Mouse (Mus musculus): ENCODE results near the gene Gm49387. TPM values are rescaled to one million over a fixed set of nuclear protein-coding genes. Genes with fewer than 3 reads are reported as not detected.
A peak's percentile ranks its signal among the peaks of the same experiment; 100 is the strongest.

Gm49387 gene
- polyA plus RNA-seq, 1 experiment from 2014 or later = not detected

DNA sequence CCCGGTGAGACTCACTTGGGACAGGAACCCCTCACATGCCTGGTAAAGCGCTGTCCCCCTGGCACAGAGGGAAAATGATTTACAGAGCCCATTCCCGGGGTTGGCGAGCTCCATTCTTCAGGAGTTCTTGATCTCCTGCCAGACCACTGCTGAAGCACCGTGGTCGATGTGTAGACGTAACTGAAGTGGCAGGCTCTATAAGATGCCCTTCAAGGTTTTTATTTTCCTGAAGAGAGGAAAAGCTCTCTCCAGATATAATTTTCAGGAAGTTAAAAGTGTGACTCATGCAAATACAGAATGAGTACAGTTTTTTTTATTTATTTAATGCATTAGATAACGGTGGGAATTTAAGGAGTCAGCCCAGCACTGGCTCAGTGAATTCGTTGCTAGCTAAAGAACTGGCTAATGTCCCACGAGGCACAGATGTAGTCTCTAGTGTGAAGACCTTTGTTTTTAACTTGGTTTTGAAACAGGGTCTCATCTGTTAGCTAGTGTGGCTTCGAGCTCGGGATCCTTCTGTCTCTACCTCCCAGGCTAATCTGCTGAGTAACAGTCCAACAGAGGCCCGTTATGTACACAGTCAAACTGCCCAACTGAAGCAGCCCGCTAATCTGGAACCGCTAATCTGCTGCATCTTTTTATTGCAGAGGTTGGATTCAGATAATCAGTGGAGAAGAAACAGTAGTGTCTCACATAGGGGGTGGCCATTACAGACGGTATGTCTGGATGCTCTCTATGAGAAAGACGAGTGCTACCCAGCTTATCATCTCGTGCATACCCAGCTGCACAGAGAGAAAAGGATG is 23.6 kb upstream of the Gm49387 start:
- Histone ChIP-seq H3K4me1 (ENCODE audit: control insufficient read depth, insufficient read depth, low read length) (peaks cover 46% of the 10 kb centered on the region), H3K27ac (ENCODE audit: low read depth, low read length) (peak overlapping the region; percentile 98), H3K4me3 (ENCODE audit: low read depth, low read length) (no peak overlapping the region), H3K36me3 (ENCODE audit: control insufficient read depth, insufficient read depth, low read length) (0 out of 2 replicates have a peak, but pooled peaks cover 7% of the 10 kb centered on the region), H3K27me3 (replicated peaks; ENCODE audit: control insufficient read depth, insufficient read depth, low read length) (no peaks in the 10 kb centered on the region), H3K9ac (ENCODE audit: low read length) (no peak overlapping the region), H3K9me3 (replicated peaks; ENCODE audit: control insufficient read depth, low read length) (no peaks in the 10 kb centered on the region), H3K4me2 (ENCODE audit: low read length) (no peak overlapping the region)
- ATAC-seq (no peak), DNase-seq (ENCODE audit: low spot score) (peak; percentile 63)
- WGBS = 40% methylated on average over 18 of the region's 18 CpGs

DNA sequence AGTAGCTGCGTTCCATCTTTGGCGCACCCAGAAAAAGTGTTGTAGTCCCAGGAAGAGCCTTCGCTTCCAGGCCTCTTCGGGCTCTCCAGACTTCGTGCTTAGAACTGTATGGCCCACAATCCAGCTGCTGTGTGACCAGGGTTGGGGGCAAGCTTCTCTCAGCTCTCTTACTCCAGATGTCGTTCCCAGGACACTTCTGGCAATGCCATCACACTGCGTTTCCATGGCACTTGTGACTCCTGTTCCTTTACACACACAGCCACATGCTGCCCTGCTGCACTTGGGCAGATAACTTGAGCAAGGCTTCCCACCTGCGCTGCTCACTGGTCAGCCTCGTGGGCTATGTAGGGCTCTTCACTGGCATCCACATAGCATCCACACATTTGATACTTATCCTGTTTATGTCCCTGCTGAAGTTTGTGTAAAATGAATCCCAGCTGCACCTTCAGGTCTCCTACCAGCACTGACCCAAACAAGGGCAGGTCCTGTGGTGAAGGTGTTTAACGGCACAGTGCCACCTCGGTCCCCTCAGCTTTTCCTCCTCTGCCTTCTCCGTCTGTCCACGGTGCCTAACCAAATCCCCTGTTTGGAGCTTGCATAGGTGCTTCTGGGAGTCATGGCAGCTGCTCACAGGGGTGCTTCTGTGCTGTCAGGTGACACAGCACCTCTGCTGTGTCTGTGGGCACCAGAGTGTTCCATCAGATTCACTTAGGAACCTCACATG is 22.9 kb upstream of the Gm49387 start:
- WGBS = 92% methylated on average over 13 of the region's 13 CpGs
- Histone ChIP-seq H3K27ac (ENCODE audit: low read depth, low read length) (peak overlapping the region; percentile 98), H3K9ac (ENCODE audit: low read length) (no peak overlapping the region), H3K9me3 (replicated peaks; ENCODE audit: control insufficient read depth, low read length) (no peaks in the 10 kb centered on the region), H3K4me1 (ENCODE audit: control insufficient read depth, insufficient read depth, low read length) (peaks cover 50% of the 10 kb centered on the region), H3K4me3 (ENCODE audit: low read depth, low read length) (no peak overlapping the region), H3K27me3 (replicated peaks; ENCODE audit: control insufficient read depth, insufficient read depth, low read length) (no peaks in the 10 kb centered on the region), H3K36me3 (ENCODE audit: control insufficient read depth, insufficient read depth, low read length) (0 out of 2 replicates have a peak, but pooled peaks cover 7% of the 10 kb centered on the region), H3K4me2 (ENCODE audit: low read length) (no peak overlapping the region)
- ATAC-seq (no peak), DNase-seq (ENCODE audit: low spot score) (no peak)

- WGBS = 30% methylated on average over 9 of the region's 9 CpGs
Observed at GRCm38 (mm10) chr14:31662555-31663211, 22.0 kb upstream of the Gm49387 start.

DNA sequence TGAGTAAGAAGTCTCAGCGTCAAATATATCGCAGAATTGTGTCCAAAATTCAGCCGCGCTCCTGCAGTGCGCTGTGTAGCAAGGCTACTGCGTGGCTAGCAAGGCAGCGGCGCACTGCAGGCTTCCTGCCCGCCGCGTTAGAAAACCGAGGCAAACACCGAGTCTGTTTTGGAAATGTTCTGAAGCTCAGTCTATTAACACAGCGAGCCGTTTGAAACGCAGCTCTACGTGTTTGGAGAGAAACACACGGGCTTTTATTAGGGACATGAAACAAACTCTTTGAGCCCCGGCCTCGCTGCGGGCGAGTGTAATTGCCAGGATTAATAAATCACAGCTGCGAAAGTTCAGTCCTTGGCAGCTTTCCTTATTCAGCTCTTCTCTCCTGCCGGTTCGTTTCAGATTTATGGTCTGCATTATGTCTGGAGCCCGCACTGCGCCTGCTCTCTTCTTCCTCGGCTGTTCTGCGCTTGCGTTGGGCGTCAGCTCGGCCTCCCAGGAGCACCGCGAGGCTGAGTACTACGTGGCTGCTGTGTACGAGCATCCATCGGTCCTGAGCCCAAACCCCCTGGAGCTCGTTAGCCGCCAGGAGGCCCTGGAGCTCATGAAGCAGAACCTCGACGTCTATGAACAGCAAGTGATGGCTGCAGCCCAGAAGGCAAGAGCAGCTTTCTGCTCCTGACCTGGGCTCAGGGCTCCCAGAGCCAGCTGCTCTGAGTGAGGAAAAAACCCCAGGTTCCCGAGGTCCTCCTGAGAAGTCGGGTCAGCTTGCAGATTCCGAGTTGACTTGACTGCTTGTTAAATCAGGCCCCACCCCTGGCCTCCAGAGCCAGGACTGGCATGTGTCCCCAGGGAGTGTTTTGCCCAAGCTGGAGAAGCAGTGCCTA is 21.2 kb upstream of the Gm49387 start:
- Histone ChIP-seq H3K4me3 (ENCODE audit: low read depth, low read length) (peak overlapping the region; percentile 36), H3K27me3 (replicated peaks; ENCODE audit: control insufficient read depth, insufficient read depth, low read length) (no peaks in the 10 kb centered on the region), H3K27ac (ENCODE audit: low read depth, low read length) (peak overlapping the region; percentile 98), H3K4me2 (ENCODE audit: low read length) (peak overlapping the region; percentile 70), H3K9me3 (replicated peaks; ENCODE audit: control insufficient read depth, low read length) (no peaks in the 10 kb centered on the region), H3K9ac (ENCODE audit: low read length) (peak overlapping the region; percentile 71), H3K36me3 (ENCODE audit: control insufficient read depth, insufficient read depth, low read length) (0 out of 2 replicates have a peak, but pooled peaks cover under 1% of the 10 kb centered on the region), H3K4me1 (ENCODE audit: control insufficient read depth, insufficient read depth, low read length) (peaks cover 56% of the 10 kb centered on the region)
- peak; percentile 96 for DNase-seq (ENCODE audit: low spot score)
- peak; percentile 92 for ATAC-seq
- 2% methylated on average over 44 of the region's 44 CpGs for WGBS

More at GRCm38 (mm10) chr14:31662555-31663211, 22.0 kb upstream of the Gm49387 start:
- Histone ChIP-seq H3K36me3 (ENCODE audit: control insufficient read depth, insufficient read depth, low read length) (0 out of 2 replicates have a peak, but pooled peaks cover 7% of the 10 kb centered on the region), H3K27me3 (replicated peaks; ENCODE audit: control insufficient read depth, insufficient read depth, low read length) (no peaks in the 10 kb centered on the region), H3K4me2 (ENCODE audit: low read length) (peak overlapping the region; percentile 70), H3K9me3 (replicated peaks; ENCODE audit: control insufficient read depth, low read length) (no peaks in the 10 kb centered on the region), H3K4me1 (ENCODE audit: control insufficient read depth, insufficient read depth, low read length) (peaks cover 56% of the 10 kb centered on the region), H3K27ac (ENCODE audit: low read depth, low read length) (peak overlapping the region; percentile 98), H3K9ac (ENCODE audit: low read length) (peak overlapping the region; percentile 71), H3K4me3 (ENCODE audit: low read depth, low read length) (peak overlapping the region; percentile 36)
- DNase-seq (ENCODE audit: low spot score) = peak; percentile 57
- peak; percentile 54 for ATAC-seq

GRCm38 (mm10) chr14:31660312-31661093 is 19.8 kb upstream of the Gm49387 start:
- H3K9ac ChIP-seq (ENCODE audit: low read length) = no peak overlapping the region; the same call in 1 of the 2 replicates
- H3K27ac ChIP-seq (ENCODE audit: low read depth, low read length) = peak overlapping the region; percentile 98
- 19% methylated on average over 7 of the region's 7 CpGs for WGBS
- no peaks in the 10 kb centered on the region for H3K27me3 ChIP-seq (replicated peaks; ENCODE audit: control insufficient read depth, insufficient read depth, low read length)
- peak overlapping the region; percentile 70 for H3K4me2 ChIP-seq (ENCODE audit: low read length)
- H3K36me3 ChIP-seq (ENCODE audit: control insufficient read depth, insufficient read depth, low read length) = no peaks in the 10 kb centered on the region
- ATAC-seq (peak; percentile 14; the same call in 1 of the 2 replicates), DNase-seq (ENCODE audit: low spot score) (peak; percentile 78)
- no peak overlapping the region for H3K4me3 ChIP-seq (ENCODE audit: low read depth, low read length)
- H3K9me3 ChIP-seq (replicated peaks; ENCODE audit: control insufficient read depth, low read length) = no peaks in the 10 kb centered on the region
- peaks cover 56% of the 10 kb centered on the region for H3K4me1 ChIP-seq (ENCODE audit: control insufficient read depth, insufficient read depth, low read length)

- Histone ChIP-seq H3K9ac (ENCODE audit: low read length) (no peak overlapping the region), H3K4me2 (ENCODE audit: low read length) (no peak overlapping the region), H3K4me3 (ENCODE audit: low read depth, low read length) (no peak overlapping the region), H3K4me1 (ENCODE audit: control insufficient read depth, insufficient read depth, low read length) (peaks cover 54% of the 10 kb centered on the region), H3K36me3 (ENCODE audit: control insufficient read depth, insufficient read depth, low read length) (no peaks in the 10 kb centered on the region), H3K9me3 (replicated peaks; ENCODE audit: control insufficient read depth, low read length) (no peaks in the 10 kb centered on the region), H3K27me3 (replicated peaks; ENCODE audit: control insufficient read depth, insufficient read depth, low read length) (no peaks in the 10 kb centered on the region), H3K27ac (ENCODE audit: low read depth, low read length) (peak overlapping the region; percentile 98)
- DNase-seq (ENCODE audit: low spot score) (peak; percentile 72), ATAC-seq (no peak)
- WGBS = 21% methylated on average over 10 of the region's 10 CpGs
Observed at GRCm38 (mm10) chr14:31659501-31660181, 19.0 kb upstream of the Gm49387 start.

GRCm38 (mm10) chr14:31658126-31658680 is 17.5 kb upstream of the Gm49387 start:
- 83% methylated on average over 8 of the region's 8 CpGs for whole genome bisulfite sequencing
- DNase-seq (ENCODE audit: low spot score) = no peak
- H3K36me3 ChIP-seq (ENCODE audit: control insufficient read depth, insufficient read depth, low read length) = no peaks in the 10 kb centered on the region
- no peak overlapping the region for H3K4me2 ChIP-seq (ENCODE audit: low read length)
- H3K27ac ChIP-seq (ENCODE audit: low read depth, low read length) = no peak overlapping the region
- H3K4me1 ChIP-seq (ENCODE audit: control insufficient read depth, insufficient read depth, low read length) = peaks cover 42% of the 10 kb centered on the region
- no peaks in the 10 kb centered on the region for H3K9me3 ChIP-seq (replicated peaks; ENCODE audit: control insufficient read depth, low read length)
- H3K27me3 ChIP-seq (replicated peaks; ENCODE audit: control insufficient read depth, insufficient read depth, low read length) = no peaks in the 10 kb centered on the region
- no peak for ATAC-seq
- H3K4me3 ChIP-seq (ENCODE audit: low read depth, low read length) = no peak overlapping the region
- no peak overlapping the region for H3K9ac ChIP-seq (ENCODE audit: low read length)

Measured in forebrain, embryonic 14.5 days (tissue).